Mouse (Mus musculus) megakaryocyte progenitor cell, adult 5-6 weeks (primary cell): ENCODE measurements around the gene Myt1l. TPM values are rescaled to one million over a fixed set of nuclear protein-coding genes. Genes with fewer than 3 reads are reported as not detected.

Experiments
- ATAC-seq: replicated peaks from 2 replicates; pipeline ENCODE4 v1.8.0; 2016; ENCODE audit warnings: mild to moderate bottlenecking, moderate TSS enrichment, inconsistent platforms; ENCODE audit not compliant: poor library complexity
- total RNA-seq, 2 experiments: library from RNA; stranded (forward) in 1 of 2; stranded (reverse) in 1 of 2; fragments of 157-497, 149-512 nt in 1 of 2; fragments of 200-1000 nt in 1 of 2; gene quantifications; 2 replicates each; pipeline versions ENCODE4 v1.2.3 to v1.2.4; 2015 to 2017

Gene Myt1l
- total RNA-seq, 2 experiments from 2014 or later, result not detected

DNA sequence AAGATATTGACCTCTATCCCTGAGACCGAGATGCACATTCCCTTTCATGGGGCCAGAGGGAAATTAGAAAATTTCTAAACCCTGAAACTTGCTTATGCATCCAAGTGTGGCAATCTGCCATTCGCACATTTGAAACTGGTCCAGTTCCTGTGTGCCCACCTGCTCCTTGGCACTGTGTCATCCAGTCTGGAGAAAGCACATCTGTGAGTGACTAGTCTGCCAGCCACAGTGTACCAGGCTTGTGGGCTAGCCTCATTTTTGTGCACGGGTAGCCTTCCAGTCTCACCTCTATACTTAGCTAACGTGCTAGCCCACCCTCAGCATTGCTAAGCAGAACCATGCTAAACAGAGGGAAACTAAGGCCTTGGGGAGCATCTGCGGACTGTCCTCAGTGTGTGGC is 356.2 kb downstream of the Myt1l start:
- ATAC-seq, result no peak

DNA sequence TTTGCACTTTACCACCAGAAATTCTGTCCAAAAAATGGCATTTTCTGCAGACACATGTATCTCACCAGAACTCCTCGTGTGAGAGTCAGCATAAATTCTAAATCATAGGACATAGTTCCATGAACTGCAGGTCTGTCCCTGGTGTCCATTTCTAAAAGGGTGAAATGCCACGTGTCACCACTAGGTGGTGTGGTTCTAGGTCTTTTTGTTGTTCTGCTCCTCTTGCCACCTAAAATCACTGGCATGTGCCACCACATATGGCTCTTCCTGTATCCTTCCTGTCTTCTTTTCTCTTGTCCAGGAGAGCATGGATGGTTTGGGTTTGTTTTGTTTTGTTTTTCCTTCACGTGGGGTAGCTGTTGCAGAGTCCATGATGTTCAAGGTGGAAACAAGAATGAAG is 366.5 kb downstream of the Myt1l start:
- ATAC-seq, result no peak

DNA sequence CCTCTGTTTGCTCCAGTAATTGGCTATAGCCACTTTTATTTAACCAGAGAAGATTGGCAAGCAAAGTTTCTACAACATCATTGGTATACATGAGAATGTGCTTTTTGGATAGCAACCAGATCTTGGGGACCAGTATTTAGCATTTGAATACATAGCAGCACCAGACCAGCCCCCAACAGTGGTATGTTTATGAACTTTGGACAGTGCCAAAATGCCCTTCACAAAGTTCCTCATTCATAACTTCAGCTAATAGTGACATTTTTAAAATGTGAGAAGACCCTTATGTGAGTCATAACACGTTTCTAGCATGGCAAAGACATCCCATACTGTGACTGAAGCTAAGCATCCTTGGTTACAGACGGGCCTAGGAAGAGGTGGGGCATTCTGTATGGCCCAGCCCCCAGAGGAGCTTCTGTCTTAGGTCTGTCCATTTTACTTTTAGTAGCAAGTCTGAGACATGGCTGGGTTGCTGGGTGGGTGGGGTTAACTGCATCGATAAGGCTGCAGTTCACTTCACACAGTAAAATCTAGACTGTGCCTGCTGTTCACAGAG is 369.4 kb downstream of the Myt1l start:
- no peak for ATAC-seq

DNA sequence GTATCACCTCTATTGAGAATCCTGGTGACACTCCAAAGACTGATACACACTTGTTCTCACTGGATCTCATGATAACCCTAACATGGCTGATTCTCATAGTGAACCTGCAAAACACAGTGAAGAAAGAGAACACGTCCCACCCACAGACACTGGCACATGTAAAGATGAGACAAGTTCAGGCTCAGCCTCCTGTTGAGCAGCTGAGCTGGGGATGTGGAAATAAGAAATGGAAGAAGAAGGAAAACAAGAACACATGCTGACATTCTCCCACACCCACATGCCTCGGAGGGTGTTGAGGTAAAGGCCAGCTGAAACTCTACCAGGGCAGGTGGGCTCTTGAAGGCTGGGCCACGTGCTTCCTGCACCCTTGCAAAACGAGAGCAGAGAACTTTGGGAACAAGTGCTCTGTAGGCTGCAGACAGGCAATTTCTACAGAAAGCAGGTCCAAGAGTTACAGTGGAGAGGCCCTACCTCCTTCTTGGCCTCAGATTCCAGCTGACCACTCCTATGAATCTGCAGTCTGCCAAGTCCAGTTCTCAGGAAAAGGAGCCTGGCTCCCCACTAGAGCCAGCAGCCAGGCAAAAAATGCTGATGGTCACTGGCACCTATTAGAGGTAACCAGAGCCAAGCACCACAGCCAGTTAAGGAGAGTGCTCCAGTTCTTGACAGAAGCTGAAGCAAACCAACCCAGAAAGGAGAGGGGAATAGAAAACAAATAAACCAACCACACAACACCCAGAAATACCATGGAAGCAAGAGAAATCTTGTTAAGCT is 376.1 kb downstream of the Myt1l start:
- ATAC-seq, result no peak

DNA sequence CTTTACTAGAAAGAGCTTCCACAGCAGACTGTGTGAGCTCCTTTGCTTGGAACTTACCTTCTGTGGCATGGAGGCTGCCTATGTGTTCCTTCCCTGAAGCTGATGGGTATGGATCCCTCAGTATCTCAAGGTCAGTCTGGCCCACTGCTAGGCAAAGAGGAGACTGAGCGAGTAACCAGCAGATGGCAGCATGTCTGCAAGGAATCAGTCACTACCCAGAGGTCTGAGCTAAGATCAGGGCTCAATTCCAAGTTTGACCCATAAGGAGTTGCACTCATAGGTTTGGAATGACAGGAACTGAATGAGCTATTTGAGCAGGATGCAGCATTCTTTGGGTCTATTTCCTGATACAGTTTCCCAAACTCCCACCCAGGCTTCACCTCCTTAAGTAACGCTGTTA is 378.9 kb downstream of the Myt1l start:
- no peak for ATAC-seq

DNA sequence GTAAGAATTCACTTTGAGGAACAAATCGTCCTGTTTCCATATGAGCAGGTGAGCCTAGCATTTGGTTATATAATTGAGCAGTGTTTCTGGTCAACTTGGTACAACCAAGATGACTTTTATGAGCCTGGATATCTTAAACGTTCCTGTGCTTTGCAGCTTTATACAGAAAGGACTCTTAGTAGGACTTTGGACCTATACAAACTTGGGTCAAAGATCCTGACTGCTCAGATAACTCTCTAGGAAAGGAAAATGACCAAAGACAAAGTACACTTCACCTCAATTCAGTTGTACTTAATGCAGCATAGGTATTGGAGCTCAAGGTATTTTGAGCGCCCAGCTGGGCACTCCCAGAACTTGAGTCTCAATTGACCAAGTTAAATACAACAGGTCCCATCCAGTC is 388.0 kb downstream of the Myt1l start:
- ATAC-seq, result no peak

DNA sequence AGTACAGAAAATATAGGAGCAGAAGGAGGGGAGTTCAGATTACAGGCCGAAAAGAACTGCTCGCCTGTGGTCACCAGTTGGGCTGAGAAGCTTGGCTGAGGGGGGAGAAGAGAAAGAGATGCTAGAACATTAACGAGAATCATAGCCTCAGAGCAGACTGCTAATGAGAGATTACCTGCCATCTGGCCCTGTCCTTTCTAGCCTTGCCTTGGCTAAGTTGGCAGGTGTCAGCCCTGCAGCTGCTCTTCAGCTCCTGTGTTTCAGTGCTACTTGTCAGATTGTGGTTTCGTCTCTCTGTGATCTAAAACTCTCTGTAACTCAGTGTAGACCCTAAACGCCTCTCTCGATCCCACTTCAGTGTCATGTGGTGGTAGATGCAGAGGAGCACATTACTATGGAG is 388.6 kb downstream of the Myt1l start:
- no peak for ATAC-seq

DNA sequence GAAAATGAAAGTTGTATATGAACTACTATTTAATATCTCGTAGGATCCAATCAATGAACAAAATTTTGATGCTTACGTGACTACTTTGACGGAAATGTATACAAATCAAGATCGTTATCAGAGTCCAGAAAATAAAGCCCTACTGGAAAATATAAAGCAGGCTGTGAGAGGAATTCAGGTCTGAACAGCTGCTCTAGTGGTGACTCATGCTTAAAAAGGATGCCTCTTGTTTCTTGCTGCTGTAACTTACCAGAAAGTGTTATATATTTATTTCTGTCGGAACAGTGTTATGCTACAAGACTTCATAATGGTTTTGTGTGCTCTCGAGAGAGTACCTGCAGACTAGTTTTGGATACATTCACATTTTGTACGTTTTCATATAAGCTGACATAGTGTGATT is 392.1 kb downstream of the Myt1l start:
- no peak for ATAC-seq

DNA sequence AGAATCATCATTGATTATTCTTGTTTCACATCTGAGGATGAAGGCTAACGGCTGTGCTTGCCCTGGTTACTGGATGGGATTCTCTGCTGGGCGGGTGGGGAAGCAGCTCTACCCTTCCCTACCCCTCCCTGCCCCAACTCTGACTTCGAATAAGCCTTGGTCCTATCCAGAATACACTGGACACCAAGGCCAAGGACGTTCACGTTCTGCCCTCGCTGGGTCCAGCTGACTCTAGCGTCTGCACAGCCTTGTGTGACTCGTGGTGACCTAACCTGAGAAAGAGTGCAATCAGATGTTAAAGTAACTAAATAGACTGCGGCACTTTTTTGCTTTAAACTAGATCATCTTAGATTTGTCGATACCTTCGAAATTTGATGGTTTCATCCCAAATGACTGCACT is 393.3 kb downstream of the Myt1l start:
- ATAC-seq, result no peak

DNA sequence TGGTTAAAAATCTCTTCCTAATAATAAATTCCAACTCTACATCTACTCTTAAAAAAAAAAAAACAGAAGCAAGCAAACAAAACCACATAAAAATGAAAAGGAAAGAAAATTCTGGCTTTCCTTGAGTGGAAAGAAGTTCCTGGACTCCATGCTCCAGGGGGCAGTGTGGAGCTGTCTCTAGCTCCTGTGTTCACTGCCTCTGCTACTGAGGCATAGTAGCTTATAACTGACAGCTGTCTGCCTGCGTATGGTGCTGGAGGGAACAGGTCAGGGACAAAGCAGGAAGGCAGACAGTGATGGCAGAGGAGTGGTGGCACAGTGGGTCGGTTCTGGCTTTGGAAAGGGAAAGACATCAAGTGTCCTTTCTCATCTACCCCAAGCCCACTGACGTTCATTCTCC is 398.7 kb downstream of the Myt1l start:
- no peak for ATAC-seq

DNA sequence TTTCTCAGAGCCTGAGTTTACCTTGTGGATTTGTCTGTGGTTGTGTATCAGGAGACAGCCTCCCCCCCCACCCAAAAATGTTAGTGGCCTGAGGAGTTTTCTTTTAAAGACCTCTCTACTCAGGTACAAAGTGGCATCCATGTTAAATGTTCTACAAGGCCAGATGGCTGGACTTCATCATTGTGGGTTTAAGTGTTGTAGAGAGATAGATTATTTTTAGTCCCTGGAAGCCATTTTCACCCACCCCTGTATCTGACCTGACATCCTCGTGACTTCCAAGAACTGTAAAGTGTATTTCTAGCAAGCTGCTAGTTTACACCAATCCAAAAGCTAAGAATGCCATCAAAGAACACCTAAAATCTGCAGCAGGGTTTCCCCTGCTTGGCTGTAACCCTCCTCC is 402.4 kb downstream of the Myt1l start:
- no peak for ATAC-seq

DNA sequence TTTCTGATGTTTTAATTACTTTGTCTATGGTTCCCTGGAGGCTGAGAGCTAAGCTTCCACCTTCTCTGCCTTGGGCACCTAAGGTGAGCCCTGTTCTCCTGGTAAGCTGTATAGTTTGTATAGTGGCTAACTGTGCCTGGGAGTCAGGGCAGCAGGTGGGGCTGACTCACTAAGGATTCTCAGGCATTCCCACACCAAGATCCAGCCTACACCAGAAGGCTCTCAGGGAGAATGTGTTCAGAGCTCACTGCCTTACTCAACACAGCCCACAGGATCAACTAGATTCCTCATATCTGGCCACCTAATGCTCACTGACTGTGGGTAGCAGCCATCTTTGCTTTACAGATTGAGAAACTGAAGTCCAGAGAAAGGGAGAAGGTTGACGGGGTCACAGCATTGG is 404.8 kb downstream of the Myt1l start:
- no peak for ATAC-seq

DNA sequence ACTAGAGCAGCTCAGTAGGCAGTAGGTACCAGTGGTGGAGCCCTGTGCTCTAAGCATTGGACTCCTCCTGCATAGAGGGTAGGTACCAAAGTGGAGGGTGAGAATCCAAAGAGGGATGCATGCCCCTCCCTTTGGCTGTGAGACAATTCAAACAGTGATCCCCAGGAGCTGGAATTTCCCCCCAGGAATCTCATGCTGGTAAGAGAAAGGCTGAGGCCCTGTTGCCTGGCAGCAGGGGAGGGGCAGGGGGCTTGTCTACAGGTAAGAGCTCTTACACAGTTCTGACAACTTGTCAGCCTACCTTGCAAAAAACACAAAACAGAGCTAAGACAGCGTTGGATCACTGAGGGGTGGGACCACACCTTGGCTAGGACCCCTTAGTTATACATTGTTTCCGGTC is 405.3 kb downstream of the Myt1l start:
- no peak for ATAC-seq

DNA sequence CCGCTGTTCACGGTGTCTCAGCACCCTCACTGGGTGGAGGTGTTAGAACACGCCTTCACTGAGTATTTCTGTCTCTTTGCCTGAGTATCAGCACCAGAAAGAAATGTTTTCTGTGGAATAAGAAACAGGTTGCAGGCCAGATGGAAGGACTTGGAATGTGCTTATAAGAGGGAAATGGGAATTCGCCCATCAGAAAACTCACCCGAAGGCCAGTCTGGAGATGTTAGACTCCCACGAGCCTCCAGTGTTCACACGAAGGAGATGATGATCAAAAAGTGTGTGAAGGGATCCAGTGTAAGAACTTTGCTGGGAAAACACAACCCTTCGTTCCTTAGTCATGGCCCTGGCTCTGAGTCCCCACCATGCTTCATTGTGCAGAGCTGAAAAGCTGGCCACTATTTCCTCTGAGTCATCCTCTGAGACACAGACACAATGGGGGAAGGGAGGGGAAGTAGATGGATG is 406.0 kb downstream of the Myt1l start:
- no peak for ATAC-seq

DNA sequence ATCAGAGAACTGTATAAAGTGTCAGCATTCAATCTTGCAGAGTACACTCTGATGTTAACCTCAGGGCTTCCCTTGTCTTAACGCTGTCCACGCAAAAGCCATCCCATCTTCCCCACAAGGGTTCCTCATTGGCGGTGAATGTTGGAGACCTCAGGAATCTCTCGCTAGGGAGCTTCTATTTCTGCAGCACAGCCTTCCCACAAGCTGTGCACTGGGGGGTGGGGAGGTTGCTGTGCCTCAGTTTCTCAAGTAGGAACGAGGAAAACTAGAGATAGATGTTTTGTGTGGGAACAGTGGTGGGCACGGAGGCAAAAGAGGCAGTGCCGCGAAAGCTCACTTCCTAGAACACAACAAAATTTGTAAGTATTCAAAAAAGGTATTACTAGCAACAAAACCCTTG is 409.1 kb downstream of the Myt1l start, which contains the start of gene Pxdn:
Pxdn (plus strand) TSS at position 301 of the 400 bp plus-strand sequence.
- ATAC-seq, result no peak

DNA sequence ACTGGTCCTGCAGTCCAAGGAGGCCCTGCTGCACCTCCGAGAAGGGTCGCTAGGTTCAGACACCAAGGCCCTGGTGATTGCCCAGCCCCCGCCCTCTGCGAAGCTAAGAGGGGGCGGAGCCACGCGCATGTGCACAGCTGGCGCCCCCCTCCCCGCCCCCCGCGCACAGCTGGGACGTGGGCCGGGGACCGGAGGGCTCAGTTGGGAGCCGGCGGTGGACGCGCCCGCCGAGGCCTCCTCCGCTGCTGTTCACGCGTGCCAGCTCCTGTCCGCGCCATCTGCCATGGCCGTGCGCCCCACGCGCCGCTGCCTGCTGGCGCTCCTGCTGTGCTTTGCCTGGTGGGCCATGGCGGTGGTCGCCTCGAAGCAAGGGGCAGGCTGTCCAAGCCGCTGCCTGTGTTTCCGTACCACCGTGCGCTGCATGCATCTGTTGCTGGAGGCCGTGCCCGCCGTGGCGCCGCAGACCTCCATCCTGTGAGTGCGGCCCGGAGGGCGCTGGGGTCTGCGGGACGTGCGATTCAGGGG is 409.7 kb downstream of the Myt1l start:
- ATAC-seq, result no peak

DNA sequence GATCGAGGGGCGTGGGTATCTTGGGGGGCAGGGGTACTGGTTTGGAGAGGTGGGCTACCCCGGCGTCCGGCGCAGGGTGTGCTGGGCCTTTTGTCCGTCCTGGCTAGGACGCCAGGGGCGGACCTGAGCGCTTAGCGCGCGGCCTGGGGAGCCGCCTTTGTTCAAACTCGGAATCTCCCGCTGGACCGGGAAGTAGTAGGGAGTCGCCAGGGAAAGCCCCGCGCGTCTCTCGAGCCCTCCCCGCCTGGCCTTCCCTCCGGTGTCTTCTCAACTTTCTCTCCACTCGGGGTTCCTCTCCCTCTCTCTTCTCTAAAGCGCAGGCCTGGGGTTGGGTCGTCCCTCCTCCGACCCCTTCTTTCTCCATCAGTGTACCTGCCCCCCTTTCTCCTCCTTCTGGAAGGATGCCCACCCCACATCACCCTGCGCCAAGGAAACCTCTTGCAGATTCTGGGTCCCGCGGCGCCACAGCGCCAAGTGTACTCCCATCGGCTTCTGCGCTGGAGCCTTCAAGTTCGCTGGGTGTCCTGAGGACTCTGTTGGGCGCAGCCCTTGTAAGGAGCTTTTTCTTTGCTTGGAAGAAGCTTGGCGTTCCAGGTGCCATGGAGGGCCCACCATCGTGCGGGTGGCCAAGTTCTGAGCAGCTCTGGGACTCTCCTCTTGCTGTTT is 410.3 kb downstream of the Myt1l start:
- no peak for ATAC-seq

DNA sequence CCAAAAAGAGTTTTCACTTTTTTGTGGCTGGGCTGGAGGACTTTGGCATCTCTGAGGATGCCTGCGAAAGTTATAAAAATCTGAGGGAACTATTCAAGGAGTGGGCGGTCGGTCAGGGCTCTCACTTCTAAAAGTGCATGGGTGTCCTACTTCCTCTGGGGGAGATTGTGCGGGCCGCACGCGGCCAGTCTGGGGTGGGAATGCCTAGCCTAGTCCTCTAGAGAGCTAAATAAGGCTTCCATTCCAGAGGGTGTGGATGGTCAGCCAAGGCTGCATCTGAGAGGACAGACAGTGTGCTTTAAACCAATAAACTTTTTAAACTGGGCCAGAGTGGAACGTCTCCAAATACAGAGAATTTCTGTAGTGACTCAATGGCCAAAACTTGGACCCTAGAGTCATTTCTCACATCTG is 411.1 kb downstream of the Myt1l start:
- no peak for ATAC-seq

DNA sequence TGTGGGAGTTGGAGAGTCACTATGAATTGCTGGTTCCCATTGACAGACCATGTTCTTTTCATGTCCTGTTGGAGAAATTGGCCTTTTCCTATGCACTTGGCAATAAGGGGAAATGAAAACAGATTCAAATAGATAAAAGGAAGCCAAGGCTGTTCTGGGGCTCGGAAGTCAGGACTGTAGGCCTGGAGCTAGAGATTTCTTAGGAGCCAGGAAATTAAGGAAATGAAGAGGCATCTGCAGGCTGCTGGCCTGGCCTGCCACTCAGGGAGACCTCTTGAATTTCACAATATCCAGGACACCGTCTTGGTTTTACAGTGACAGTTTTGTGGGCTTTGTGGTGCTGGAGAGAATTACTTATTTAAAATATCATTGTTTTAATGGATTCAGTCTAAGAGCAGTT is 414.3 kb downstream of the Myt1l start:
- ATAC-seq, result no peak

DNA sequence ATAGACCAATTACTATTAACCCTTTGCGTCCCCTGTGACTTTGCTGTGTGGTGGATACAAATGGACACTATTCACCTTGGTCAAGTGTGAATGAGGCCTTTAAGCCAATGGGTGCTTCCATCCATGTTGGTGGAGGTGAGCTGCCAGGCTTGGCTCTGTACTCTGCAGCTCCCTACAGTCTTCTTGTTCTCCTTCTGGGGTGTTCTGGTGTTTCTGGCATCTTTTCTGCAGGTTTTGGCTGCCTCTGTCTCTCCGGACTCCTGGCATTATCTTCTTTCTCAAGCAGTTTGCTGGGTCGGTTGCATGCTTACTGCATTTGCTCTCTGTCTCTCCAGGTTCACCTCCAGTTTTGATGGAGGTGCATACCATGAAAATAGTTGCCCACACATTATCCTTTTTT is 416.5 kb downstream of the Myt1l start:
- no peak for ATAC-seq

DNA sequence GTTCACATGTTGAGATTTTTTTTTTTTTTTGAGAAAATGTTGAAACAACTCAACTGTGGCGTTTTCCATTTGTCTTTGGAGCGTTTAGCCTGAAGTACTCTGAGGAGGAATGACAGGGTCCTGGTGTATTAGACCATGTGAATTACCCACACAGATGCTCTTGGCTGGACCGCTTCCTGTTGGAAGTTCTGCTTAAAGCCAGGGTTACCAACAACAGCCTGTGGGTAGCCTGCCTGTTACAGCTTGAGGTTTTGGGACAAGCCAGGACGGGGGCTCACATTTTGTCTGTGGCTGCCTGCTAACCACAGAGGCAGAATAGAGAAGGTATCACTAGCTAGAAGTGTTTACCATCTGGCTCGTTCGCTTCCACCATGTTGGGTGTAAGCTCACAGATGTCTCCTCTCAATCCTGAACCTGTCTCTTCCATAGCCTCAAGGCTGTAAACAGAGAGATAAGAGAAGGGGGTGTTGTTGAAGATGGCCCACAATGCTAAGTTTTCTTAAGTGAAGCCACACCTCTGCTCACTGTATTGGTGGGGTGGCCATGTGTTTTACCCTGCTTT is 417.1 kb downstream of the Myt1l start:
- ATAC-seq, result no peak

DNA sequence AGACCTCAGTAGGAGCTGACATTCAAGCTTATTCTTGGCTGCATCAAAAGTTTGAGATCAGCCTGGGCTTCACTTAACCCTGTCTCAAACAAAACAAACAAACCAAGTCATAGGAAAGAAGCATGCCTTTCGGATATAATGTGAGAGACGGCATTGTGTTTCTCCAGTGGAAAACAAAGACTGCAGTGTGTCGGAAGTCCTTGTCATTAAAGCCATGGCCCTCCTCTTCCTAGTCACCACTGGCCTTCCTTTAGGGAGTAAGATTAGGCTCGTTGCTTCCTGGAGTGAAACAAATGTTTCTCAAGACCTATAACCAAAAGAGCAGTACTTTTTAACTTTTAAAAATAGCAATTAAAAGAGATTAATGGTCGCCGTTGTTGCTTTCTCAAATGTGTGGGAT is 422.9 kb downstream of the Myt1l start:
- no peak for ATAC-seq
